Mouse (Mus musculus) kidney, embryonic 14.5 days (tissue): Measurements from ENCODE around the gene Cpne6. TPM values are rescaled to one million over a fixed set of nuclear protein-coding genes. Genes with fewer than 3 reads are reported as not detected.

ENCODE experiments used
- ATAC-seq: fragments of 200-750 bp; cut with Nextera tagmentation; 2 replicates; pipeline ENCODE4 v1.8.0; 2017; ENCODE audit warnings: moderate number of reproducible peaks, mild to moderate bottlenecking, moderate TSS enrichment, moderate library complexity; ENCODE audit not compliant: low FRiP score, low TSS enrichment
- H3K27ac ChIP-seq: fragments of 300-500 bp; sonication (generic); 2 replicates; pipeline ENCODE4 v1.5.1; 2014; ENCODE audit warnings: low read depth, mild to moderate bottlenecking, low read length, moderate library complexity, mixed read lengths
- H3K27me3 ChIP-seq: fragments of 300-500 bp; sonication (generic); 2 replicates; pipeline ENCODE4 v1.6.1; 2014; ENCODE audit warnings: mild to moderate bottlenecking, low read length; ENCODE audit not compliant: control insufficient read depth, insufficient read depth
- H3K36me3 ChIP-seq: fragments of 300-500 bp; sonication (generic); 2 replicates; pipeline ENCODE4 v1.6.1; 2014; ENCODE audit warnings: low read length, mixed read lengths; ENCODE audit not compliant: control insufficient read depth, insufficient read depth
- H3K4me1 ChIP-seq: fragments of 300-500 bp; sonication (generic); 2 replicates; pipeline ENCODE4 v1.6.1; 2014; ENCODE audit warnings: low read length, mixed read lengths; ENCODE audit not compliant: control insufficient read depth, insufficient read depth
- H3K4me2 ChIP-seq: fragments of 300-500 bp; sonication (generic); replicated peaks from 2 replicates; pipeline ENCODE4 v1.6.1; 2014; ENCODE audit warnings: low read depth, mild to moderate bottlenecking, low read length
- H3K4me3 ChIP-seq: fragments of 300-500 bp; sonication (generic); 2 replicates; pipeline ENCODE4 v1.5.1; 2014; ENCODE audit warnings: mild to moderate bottlenecking, low read length
- H3K9ac ChIP-seq: fragments of 300-500 bp; sonication (generic); 2 replicates; pipeline ENCODE4 v1.6.1; 2014; ENCODE audit warnings: low read depth, mild to moderate bottlenecking, low read length, moderate library complexity
- H3K9me3 ChIP-seq: fragments of 300-500 bp; sonication (generic); 2 replicates; pipeline ENCODE4 v1.6.1; 2016; ENCODE audit warnings: low read length; ENCODE audit not compliant: control insufficient read depth
- WGBS: fragments of 180-500 bp; shearing (Covaris S2); extraction: QIAGEN DNeasy Blood & Tissue Kit; methylation state at CpG from one replicate; pipeline ENCODE4 v1.1.7; 2014; 5-methylcytosine and 5-hydroxymethylcytosine counted together
- polyA plus RNA-seq: library from polyadenylated mRNA; unstranded; fragments of >200 nt; fragmentation: Nextera tagmentation; extraction: Ambion mirVana; gene quantifications from 2 replicates; pipeline ENCODE4 v1.2.1, GENCODE M21; 2014

The Cpne6 gene
- polyA plus RNA-seq, 1 experiment from 2014 or later: 0.18 TPM

GRCm38 (mm10) chr14:55492103-55492502 is 18.1 kb upstream of the Cpne6 start:
- Histone ChIP-seq H3K36me3 (peaks cover 6% of the 10 kb centered on the region), H3K27ac (no peak overlapping the region), H3K9me3 (no peaks in the 10 kb centered on the region), H3K4me3 (no peak overlapping the region), H3K9ac (no peak overlapping the region), H3K4me1 (no peaks in the 10 kb centered on the region), H3K4me2 (no peak overlapping the region), H3K27me3 (no peaks in the 10 kb centered on the region)
- ATAC-seq: no peak
- WGBS: 36% methylated on average over 3 of the region's 3 CpGs

GRCm38 (mm10) chr14:55495509-55496240 is 14.6 kb upstream of the Cpne6 start:
- Histone ChIP-seq H3K27me3 (no peaks in the 10 kb centered on the region), H3K27ac (no peak overlapping the region), H3K4me3 (no peak overlapping the region), H3K9me3 (no peaks in the 10 kb centered on the region), H3K9ac (no peak overlapping the region), H3K36me3 (no peaks in the 10 kb centered on the region), H3K4me1 (0 out of 2 replicates have a peak, but pooled peaks cover 3% of the 10 kb centered on the region), H3K4me2 (no peak overlapping the region)
- ATAC-seq: no peak
- WGBS: 77% methylated on average over 19 of the region's 20 CpGs

- Histone ChIP-seq H3K36me3 (no peaks in the 10 kb centered on the region), H3K4me2 (no peak overlapping the region), H3K4me1 (0 out of 2 replicates have a peak, but pooled peaks cover 3% of the 10 kb centered on the region), H3K4me3 (no peak overlapping the region), H3K9ac (no peak overlapping the region), H3K27ac (no peak overlapping the region), H3K27me3 (no peaks in the 10 kb centered on the region), H3K9me3 (no peaks in the 10 kb centered on the region)
- ATAC-seq: peak; percentile 21
- 79% methylated on average over 16 of the region's 16 CpGs for WGBS
Measured at GRCm38 (mm10) chr14:55496761-55497448, 13.3 kb upstream of the Cpne6 start.

GRCm38 (mm10) chr14:55497449-55497821 is 12.8 kb upstream of the Cpne6 start:
- peak overlapping the region; percentile 28; the same call in 1 of the 2 replicates for H3K9ac ChIP-seq
- 9% methylated on average over 6 of the region's 6 CpGs for WGBS
- no peak overlapping the region for H3K27ac ChIP-seq
- H3K4me2 ChIP-seq: no peak overlapping the region
- no peak overlapping the region for H3K4me3 ChIP-seq
- no peaks in the 10 kb centered on the region for H3K9me3 ChIP-seq
- ATAC-seq: peak; percentile 66
- H3K4me1 ChIP-seq: 0 out of 2 replicates have a peak, but pooled peaks cover 3% of the 10 kb centered on the region
- no peaks in the 10 kb centered on the region for H3K36me3 ChIP-seq
- H3K27me3 ChIP-seq: no peaks in the 10 kb centered on the region

GRCm38 (mm10) chr14:55505612-55506011 is 4.6 kb upstream of the Cpne6 start:
- Histone ChIP-seq H3K27me3 (no peaks in the 10 kb centered on the region; the same call in 1 of the 2 replicates), H3K36me3 (no peaks in the 10 kb centered on the region), H3K4me3 (no peak overlapping the region), H3K9me3 (no peaks in the 10 kb centered on the region), H3K4me1 (0 out of 2 replicates have a peak, but pooled peaks cover 3% of the 10 kb centered on the region), H3K27ac (no peak overlapping the region), H3K4me2 (no peak overlapping the region), H3K9ac (no peak overlapping the region)
- WGBS: 75% methylated on average over 9 of the region's 9 CpGs
- no peak for ATAC-seq

- Histone ChIP-seq H3K9me3 (no peaks in the 10 kb centered on the region), H3K9ac (no peak overlapping the region), H3K27me3 (peaks cover 8% of the 10 kb centered on the region; the same call in 1 of the 2 replicates), H3K4me2 (no peak overlapping the region), H3K4me3 (no peak overlapping the region), H3K4me1 (0 out of 2 replicates have a peak, but pooled peaks cover 3% of the 10 kb centered on the region), H3K36me3 (no peaks in the 10 kb centered on the region), H3K27ac (no peak overlapping the region)
- no peak for ATAC-seq
- WGBS: 36% methylated on average over 7 of the region's 7 CpGs
Measured at GRCm38 (mm10) chr14:55507801-55508200, 2.4 kb upstream of the Cpne6 start.

- no peak for ATAC-seq
- no peak overlapping the region for H3K9ac ChIP-seq
- WGBS: 79% methylated on average over 10 of the region's 10 CpGs
Measured at GRCm38 (mm10) chr14:55509540-55509939, 705 bp upstream of the Cpne6 start.

GRCm38 (mm10) chr14:55511037-55511436 is 792 bp downstream of the Cpne6 start:
- H3K9ac ChIP-seq: no peak overlapping the region

More at GRCm38 (mm10) chr14:55509540-55509939, 705 bp upstream of the Cpne6 start:
- Histone ChIP-seq H3K4me3 (no peak overlapping the region), H3K4me2 (no peak overlapping the region), H3K9me3 (no peaks in the 10 kb centered on the region), H3K27me3 (peaks cover 8% of the 10 kb centered on the region; the same call in 1 of the 2 replicates), H3K27ac (no peak overlapping the region), H3K4me1 (0 out of 2 replicates have a peak, but pooled peaks cover 3% of the 10 kb centered on the region), H3K36me3 (no peaks in the 10 kb centered on the region)

GRCm38 (mm10) chr14:55513927-55514326 is 3.7 kb downstream of the Cpne6 start:
- ATAC-seq: no peak
- WGBS: 70% methylated on average over 10 of the region's 10 CpGs

More at GRCm38 (mm10) chr14:55511037-55511436, 792 bp downstream of the Cpne6 start:
- no peak overlapping the region for H3K4me2 ChIP-seq
- no peak overlapping the region for H3K27ac ChIP-seq
- 0 out of 2 replicates have a peak, but pooled peaks cover 3% of the 10 kb centered on the region for H3K4me1 ChIP-seq
- no peak overlapping the region for H3K4me3 ChIP-seq
- 51% methylated on average over 7 of the region's 7 CpGs for WGBS
- no peaks in the 10 kb centered on the region for H3K36me3 ChIP-seq
- peaks cover 8% of the 10 kb centered on the region; the same call in 1 of the 2 replicates for H3K27me3 ChIP-seq
- H3K9me3 ChIP-seq: no peaks in the 10 kb centered on the region
- 0 out of 2 replicates have a peak, but pooled peaks have one; percentile 12 for ATAC-seq

More at GRCm38 (mm10) chr14:55513927-55514326, 3.7 kb downstream of the Cpne6 start:
- H3K9ac ChIP-seq: no peak overlapping the region
- H3K9me3 ChIP-seq: no peaks in the 10 kb centered on the region
- H3K27ac ChIP-seq: no peak overlapping the region
- no peak overlapping the region for H3K4me2 ChIP-seq
- H3K27me3 ChIP-seq: peaks cover 10% of the 10 kb centered on the region; the same call in 1 of the 2 replicates
- no peaks in the 10 kb centered on the region for H3K36me3 ChIP-seq
- no peak overlapping the region for H3K4me3 ChIP-seq
- no peaks in the 10 kb centered on the region for H3K4me1 ChIP-seq
